Mouse (Mus musculus): Measurements from ENCODE around the gene Zfp729b. TPM values are rescaled to one million over a fixed set of nuclear protein-coding genes. Genes with fewer than 3 reads are reported as not detected.
A peak's percentile ranks its signal among the peaks of the same experiment; 100 is the strongest.

The Zfp729b gene
- 2.1 and 2.6 TPM in 2 replicates for polyA plus RNA-seq (2015; fragmentation: Nextera tagmentation; extraction: Ambion mirVana)

- peak; percentile 93 for ATAC-seq (replicated peaks; ENCODE audit: insufficient number of reproducible peaks, insufficient read depth, low FRiP score, low read depth)
- H3K4me1 ChIP-seq (replicated peaks), result peaks cover 6% of the 10 kb centered on the region
- H3K9me3 ChIP-seq (replicated peaks), result no peaks in the 10 kb centered on the region
- 3% methylated on average over 20 of the region's 20 CpGs for WGBS
- H3K4me2 ChIP-seq, result peak within 1 kb of the TSS; percentile 72
- peak within 1 kb of the TSS; percentile 82 for H3K27ac ChIP-seq
- peak within 1 kb of the TSS; percentile 90 for H3K4me3 ChIP-seq
- no peaks in the 10 kb centered on the region for H3K27me3 ChIP-seq
- peak within 1 kb of the TSS; percentile 80 for H3K9ac ChIP-seq
- no peaks in the 10 kb centered on the region for H3K36me3 ChIP-seq
Measured at GRCm38 (mm10) chr13:67609066-67609876, at the start of gene Zfp729b. Gene Zfp729b, minus strand, starts transcription at chr13:67609707.

GRCm38 (mm10) chr13:67652496-67652895, 43.0 kb upstream of the Zfp729b start:
- no peak overlapping the region for H3K4me3 ChIP-seq
- H3K27me3 ChIP-seq, result no peaks in the 10 kb centered on the region
- H3K9me3 ChIP-seq (replicated peaks), result no peaks in the 10 kb centered on the region
- no peak overlapping the region for H3K4me2 ChIP-seq
- H3K4me1 ChIP-seq (replicated peaks), result no peaks in the 10 kb centered on the region
- no peak for ATAC-seq (replicated peaks; ENCODE audit: insufficient number of reproducible peaks, insufficient read depth, low FRiP score, low read depth)
- no peak overlapping the region for H3K27ac ChIP-seq
- H3K36me3 ChIP-seq, result no peaks in the 10 kb centered on the region
- 47% methylated on average over 3 of the region's 3 CpGs for WGBS
- H3K9ac ChIP-seq, result no peak overlapping the region

- peak within 1 kb of the TSS; percentile 83 for H3K9ac ChIP-seq
- no peaks in the 10 kb centered on the region for H3K27me3 ChIP-seq
- H3K9me3 ChIP-seq (replicated peaks), result no peaks in the 10 kb centered on the region
- peak within 1 kb of the TSS; percentile 75 for H3K27ac ChIP-seq
- peak; percentile 96 for ATAC-seq (replicated peaks; ENCODE audit: insufficient number of reproducible peaks, insufficient read depth, low FRiP score, low read depth)
- peak within 1 kb of the TSS; percentile 69 for H3K4me2 ChIP-seq
- H3K4me1 ChIP-seq (replicated peaks), result peaks cover 4% of the 10 kb centered on the region
- WGBS, result under 1% methylated on average over 19 of the region's 19 CpGs
- H3K4me3 ChIP-seq, result peak within 1 kb of the TSS; percentile 97
- no peaks in the 10 kb centered on the region for H3K36me3 ChIP-seq
Measured at GRCm38 (mm10) chr13:67637294-67638007, 27.9 kb upstream of the Zfp729b start, which contains the start of the genes Gm49345 and Zfp729a. Gene Gm49345, minus strand, starts transcription at chr13:67637769. Gene Zfp729a, minus strand, starts transcription at chr13:67637791.

GRCm38 (mm10) chr13:67610108-67610507, 601 bp upstream of the Zfp729b start:
- Histone ChIP-seq H3K4me1 (replicated peaks) (peaks cover 6% of the 10 kb centered on the region), H3K27ac (no peak overlapping the region), H3K9ac (no peak overlapping the region), H3K4me3 (no peak overlapping the region), H3K9me3 (replicated peaks) (no peaks in the 10 kb centered on the region), H3K27me3 (no peaks in the 10 kb centered on the region), H3K36me3 (no peaks in the 10 kb centered on the region), H3K4me2 (no peak overlapping the region)
- WGBS, result 83% methylated on average over 4 of the region's 4 CpGs
- no peak for ATAC-seq (replicated peaks; ENCODE audit: insufficient number of reproducible peaks, insufficient read depth, low FRiP score, low read depth)

GRCm38 (mm10) chr13:67572591-67573189, 36.8 kb downstream of the Zfp729b start:
- Histone ChIP-seq H3K4me3 (no peak overlapping the region), H3K9me3 (replicated peaks) (no peaks in the 10 kb centered on the region), H3K36me3 (no peaks in the 10 kb centered on the region), H3K4me2 (no peak overlapping the region), H3K27ac (no peak overlapping the region), H3K4me1 (replicated peaks) (no peaks in the 10 kb centered on the region), H3K9ac (no peak overlapping the region), H3K27me3 (no peaks in the 10 kb centered on the region)
- 57% methylated on average over 5 of the region's 5 CpGs for WGBS
- ATAC-seq (replicated peaks; ENCODE audit: insufficient number of reproducible peaks, insufficient read depth, low FRiP score, low read depth), result no peak

GRCm38 (mm10) chr13:67553730-67554129, 55.8 kb downstream of the Zfp729b start, which contains the start of gene Zfp748:
Gene Zfp748, minus strand, starts transcription at chr13:67553830.
- Histone ChIP-seq H3K4me1 (replicated peaks) (peaks cover 10% of the 10 kb centered on the region), H3K27me3 (no peaks in the 10 kb centered on the region), H3K9me3 (replicated peaks) (no peaks in the 10 kb centered on the region), H3K4me2 (peak within 1 kb of the TSS; percentile 70), H3K9ac (peak within 1 kb of the TSS; percentile 93), H3K4me3 (peak within 1 kb of the TSS; percentile 96), H3K27ac (peak within 1 kb of the TSS; percentile 92), H3K36me3 (no peaks in the 10 kb centered on the region)
- 79% methylated on average over 4 of the region's 4 CpGs for WGBS
- ATAC-seq (replicated peaks; ENCODE audit: insufficient number of reproducible peaks, insufficient read depth, low FRiP score, low read depth), result no peak

GRCm38 (mm10) chr13:67552505-67553346, 56.8 kb downstream of the Zfp729b start:
- Histone ChIP-seq H3K27ac (peak overlapping the region; percentile 92), H3K4me1 (replicated peaks) (peaks cover 10% of the 10 kb centered on the region), H3K36me3 (no peaks in the 10 kb centered on the region), H3K27me3 (no peaks in the 10 kb centered on the region), H3K9ac (peak overlapping the region; percentile 93), H3K4me3 (peak overlapping the region; percentile 96), H3K9me3 (replicated peaks) (no peaks in the 10 kb centered on the region), H3K4me2 (peak overlapping the region; percentile 70)
- under 1% methylated on average over 44 of the region's 44 CpGs for WGBS
- peak; percentile 95 for ATAC-seq (replicated peaks; ENCODE audit: insufficient number of reproducible peaks, insufficient read depth, low FRiP score, low read depth)

GRCm38 (mm10) chr13:67545941-67546340, 63.6 kb downstream of the Zfp729b start:
- H3K4me1 ChIP-seq (replicated peaks), result no peaks in the 10 kb centered on the region
- no peak overlapping the region for H3K4me2 ChIP-seq
- no peak overlapping the region for H3K4me3 ChIP-seq
- H3K9me3 ChIP-seq (replicated peaks), result no peaks in the 10 kb centered on the region
- peaks cover 43% of the 10 kb centered on the region for H3K36me3 ChIP-seq
- ATAC-seq (replicated peaks; ENCODE audit: insufficient number of reproducible peaks, insufficient read depth, low FRiP score, low read depth), result no peak
- no peaks in the 10 kb centered on the region for H3K27me3 ChIP-seq
- 82% methylated on average over 1 of the region's 1 CpGs for WGBS
- no peak overlapping the region for H3K27ac ChIP-seq
- H3K9ac ChIP-seq, result no peak overlapping the region
